Mouse (Mus musculus) thymus, adult 2 months (tissue): ENCODE measurements at regions not wholly inside any gene's neighbourhood (a gene's known extent, or its start where the extent isn't known, plus 50 kb on each side); places are given as distances from the start of the nearest gene placed in this dataset.

Experiments used
- DNase-seq: peaks from one replicate; pipeline ENCODE4 v3.0.0; 2021
- H3K27ac ChIP-seq: fragments of 200-500 bp; 2 replicates; pipeline ENCODE4 v1.5.1; 2012; ENCODE audit warnings: low read length, control low read depth; ENCODE audit not compliant: control insufficient read depth, insufficient read depth
- H3K27me3 ChIP-seq: fragments of 200-500 bp; 2 replicates; pipeline ENCODE4 v1.6.1; 2012; ENCODE audit warnings: mild to moderate bottlenecking, low read length, moderate library complexity, mixed read lengths; ENCODE audit not compliant: control insufficient read depth, insufficient read depth
- H3K36me3 ChIP-seq: fragments of 200-500 bp; 2 replicates; pipeline ENCODE4 v1.6.1; 2012; ENCODE audit warnings: mild to moderate bottlenecking, low read length, moderate library complexity; ENCODE audit not compliant: control insufficient read depth, insufficient read depth
- H3K4me1 ChIP-seq: fragments of 200-500 bp; replicated peaks from 2 replicates; pipeline ENCODE4 v1.6.1; 2012; ENCODE audit warnings: low read length; ENCODE audit not compliant: control insufficient read depth, insufficient read depth
- H3K4me3 ChIP-seq: fragments of 200-500 bp; 2 replicates; pipeline ENCODE4 v1.5.1; 2012; ENCODE audit warnings: mild to moderate bottlenecking, low read length, control low read depth, moderate library complexity; ENCODE audit not compliant: control insufficient read depth, insufficient read depth
- CTCF ChIP-seq: fragments of 200-500 bp; IDR thresholded peaks from 2 replicates; pipeline ENCODE4 v1.5.1; 2012; ENCODE audit warnings: mild to moderate bottlenecking, control low read depth, low read length, moderate library complexity, borderline replicate concordance; ENCODE audit not compliant: control insufficient read depth, poor library complexity, insufficient read depth; ENCODE audit errors: extremely low read depth
- POLR2A ChIP-seq: fragments of 200-500 bp; IDR thresholded peaks from 2 replicates; pipeline ENCODE4 v1.6.1; 2012; ENCODE audit warnings: mild to moderate bottlenecking, low read length, control low read depth, moderate library complexity; ENCODE audit not compliant: control insufficient read depth, poor library complexity, insufficient read depth; ENCODE audit errors: extremely low read depth
- WGBS: fragments of 180-500 bp; shearing (Covaris S2); methylation state at CpG from one replicate; pipeline ENCODE4 v1.1.7; 2018; 5-methylcytosine and 5-hydroxymethylcytosine counted together

DNA sequence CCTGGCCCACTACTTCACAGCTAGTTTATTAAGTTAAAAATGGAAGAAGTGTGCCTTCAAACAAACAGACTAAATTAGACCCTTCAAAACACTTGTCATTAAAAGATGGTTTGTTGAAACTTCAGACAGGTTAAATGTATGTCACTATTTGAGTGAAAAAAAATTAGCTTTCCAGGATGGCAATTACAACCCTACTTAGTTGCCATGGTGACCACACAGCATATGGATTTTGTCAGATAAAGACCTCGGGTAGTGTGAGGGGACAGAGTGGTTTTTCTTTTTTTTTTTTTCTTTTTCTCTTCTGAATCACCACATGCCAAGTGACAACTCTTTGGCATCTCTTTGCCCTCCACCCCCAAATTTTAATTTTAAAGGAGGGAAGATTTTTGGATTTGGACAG is 341.5 kb upstream of the Sash1 start:
- WGBS, result 53% methylated on average over 1 of the region's 1 CpGs
- no peak for DNase-seq
- H3K36me3 ChIP-seq, result no peaks in the 10 kb centered on the region
- H3K4me3 ChIP-seq, result no peak overlapping the region
- no peak for TF ChIP-seq POLR2A
- TF ChIP-seq CTCF, result no peak
- H3K27me3 ChIP-seq, result no peaks in the 10 kb centered on the region
- H3K27ac ChIP-seq, result no peak overlapping the region
- no peaks in the 10 kb centered on the region for H3K4me1 ChIP-seq

DNA sequence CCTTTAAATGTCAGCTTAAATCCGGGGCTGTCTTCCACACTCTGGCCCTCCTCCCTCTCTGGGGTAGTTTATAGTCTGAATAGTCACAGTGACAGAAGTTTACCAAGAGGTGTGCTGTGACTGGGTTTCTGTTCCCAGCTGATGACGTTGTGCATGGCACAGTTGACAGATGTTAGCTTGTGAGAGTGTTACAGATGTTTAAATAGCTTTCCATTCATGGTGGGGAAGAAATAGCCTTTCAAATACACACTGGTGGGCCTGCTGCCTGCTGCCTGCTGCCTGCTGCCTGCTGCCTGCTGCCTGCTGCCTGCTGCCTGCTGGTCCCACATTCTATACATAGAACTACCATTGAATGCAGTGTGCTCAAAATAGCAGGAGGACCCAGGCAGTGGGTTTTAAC is 324.8 kb upstream of the Sash1 start:
- 58% methylated on average over 2 of the region's 2 CpGs for WGBS
- no peak for TF ChIP-seq CTCF
- TF ChIP-seq POLR2A, result no peak
- Histone ChIP-seq H3K4me3 (no peak overlapping the region), H3K27me3 (no peaks in the 10 kb centered on the region), H3K36me3 (no peaks in the 10 kb centered on the region), H3K4me1 (no peaks in the 10 kb centered on the region), H3K27ac (no peak overlapping the region)
- no peak for DNase-seq

DNA sequence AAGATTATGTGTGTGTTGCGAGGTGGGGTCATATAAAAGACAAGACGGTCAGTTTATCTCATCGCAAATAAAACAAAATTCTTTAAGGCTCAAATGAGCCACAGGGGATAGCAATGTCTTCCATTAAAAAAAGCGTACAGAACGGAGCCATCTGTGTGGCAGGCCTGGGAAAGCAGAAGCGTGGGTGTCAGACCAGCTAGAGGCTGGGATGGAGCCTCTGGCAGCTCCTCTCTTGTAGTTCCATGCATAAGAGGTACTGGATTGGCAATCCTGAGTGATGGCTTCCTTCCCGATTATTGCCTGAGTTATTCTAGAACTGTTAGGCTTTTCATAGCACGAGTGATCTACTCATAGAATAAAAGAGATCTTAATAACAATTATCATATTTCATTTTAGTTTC is 318.2 kb upstream of the Sash1 start:
- Histone ChIP-seq H3K36me3 (no peaks in the 10 kb centered on the region), H3K27me3 (no peaks in the 10 kb centered on the region), H3K4me1 (no peaks in the 10 kb centered on the region), H3K4me3 (no peak overlapping the region), H3K27ac (no peak overlapping the region)
- 92% methylated on average over 8 of the region's 8 CpGs for WGBS
- no peak for DNase-seq
- no peak for TF ChIP-seq POLR2A
- no peak for TF ChIP-seq CTCF

DNA sequence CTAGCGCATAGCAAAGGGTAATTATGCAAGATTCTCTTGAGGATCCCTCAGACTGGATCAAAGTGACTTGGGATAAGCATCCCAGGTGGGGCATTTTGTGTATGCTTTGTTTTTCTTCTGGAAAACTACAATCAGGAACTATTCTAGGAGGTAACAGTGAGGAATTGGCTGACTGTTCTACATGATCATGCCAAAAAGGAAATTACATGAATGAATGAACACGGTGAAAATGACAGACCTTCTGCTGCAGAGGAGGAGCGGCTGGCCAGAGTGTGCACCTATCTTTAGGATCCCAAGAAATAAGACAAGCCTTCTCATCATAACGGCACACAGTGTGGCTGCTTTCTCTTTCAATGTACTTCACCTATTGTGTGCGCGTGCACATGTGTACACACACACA is 317.5 kb upstream of the Sash1 start:
- no peak for DNase-seq
- Histone ChIP-seq H3K4me1 (no peaks in the 10 kb centered on the region), H3K4me3 (no peak overlapping the region), H3K36me3 (no peaks in the 10 kb centered on the region), H3K27ac (no peak overlapping the region), H3K27me3 (no peaks in the 10 kb centered on the region)
- 72% methylated on average over 6 of the region's 6 CpGs for WGBS
- TF ChIP-seq CTCF (no peak), POLR2A (no peak)

DNA sequence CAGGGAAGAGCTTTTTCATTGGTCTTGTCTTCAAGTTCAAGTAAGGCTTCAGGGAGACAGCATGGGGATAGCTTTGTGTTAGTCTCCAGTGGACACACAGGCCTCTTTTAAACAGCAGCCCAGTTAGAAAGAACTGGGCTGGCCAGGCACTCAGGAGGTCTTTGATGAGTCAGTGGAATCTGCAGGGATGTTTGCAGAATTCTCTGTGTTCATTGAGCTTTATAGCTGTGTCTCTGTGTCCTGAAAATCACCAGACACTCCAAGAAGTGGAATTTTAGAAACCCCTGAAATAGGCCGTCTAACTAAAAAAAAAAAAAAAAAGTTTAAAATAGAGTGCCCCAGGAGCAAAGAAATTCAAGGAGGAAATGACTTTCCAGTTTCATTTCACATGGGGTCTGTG is 317.1 kb upstream of the Sash1 start:
- DNase-seq, result no peak
- TF ChIP-seq CTCF (no peak), POLR2A (no peak)
- Histone ChIP-seq H3K27me3 (no peaks in the 10 kb centered on the region), H3K4me3 (no peak overlapping the region), H3K4me1 (no peaks in the 10 kb centered on the region), H3K27ac (no peak overlapping the region), H3K36me3 (no peaks in the 10 kb centered on the region)
- 26% methylated on average over 1 of the region's 1 CpGs for WGBS

DNA sequence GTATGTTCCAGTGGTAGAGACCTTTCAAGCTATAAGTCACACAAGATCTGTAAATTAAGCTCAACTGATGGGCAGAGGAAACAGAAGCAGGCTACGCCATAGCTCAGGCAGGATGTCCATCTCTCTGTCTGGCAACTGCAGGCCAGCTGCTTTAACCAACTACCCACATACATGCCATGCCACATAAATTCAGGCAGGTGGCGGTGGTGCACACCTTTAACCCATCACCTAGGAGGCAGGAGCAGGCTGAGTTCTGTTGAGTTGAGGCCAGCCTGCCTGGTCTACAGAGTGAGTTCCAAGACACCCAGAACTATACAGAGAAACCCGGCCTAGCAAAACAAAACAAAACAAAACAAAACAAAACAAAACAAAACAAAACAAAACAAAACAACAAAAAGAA is 289.1 kb upstream of the Sash1 start:
- H3K36me3 ChIP-seq, result no peaks in the 10 kb centered on the region

DNA sequence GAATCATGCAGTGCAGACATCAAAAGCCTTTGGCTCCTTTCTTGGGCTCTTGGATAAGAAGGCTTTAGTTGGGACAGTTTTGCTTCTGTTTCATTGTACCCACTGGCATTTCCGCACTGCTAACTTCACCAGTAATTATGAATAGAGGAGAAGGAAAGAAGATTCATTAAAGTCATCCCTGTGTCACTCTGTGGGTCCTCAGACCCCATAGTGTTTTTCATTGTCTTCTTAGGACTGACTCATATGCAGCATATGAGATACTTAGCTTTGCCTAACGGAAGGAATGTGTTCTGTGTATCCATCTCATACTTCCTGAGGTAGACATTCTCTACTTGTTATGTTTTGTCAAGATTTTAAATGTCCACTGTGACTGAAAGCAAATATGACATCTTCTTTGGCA is 287.6 kb upstream of the Sash1 start:
- no peak for DNase-seq
- H3K27me3 ChIP-seq, result no peaks in the 10 kb centered on the region
- H3K36me3 ChIP-seq, result no peaks in the 10 kb centered on the region
- TF ChIP-seq POLR2A (no peak), CTCF (no peak)
- WGBS, result 89% methylated on average over 2 of the region's 2 CpGs
- no peaks in the 10 kb centered on the region for H3K4me1 ChIP-seq
- H3K27ac ChIP-seq, result no peak overlapping the region
- no peak overlapping the region for H3K4me3 ChIP-seq

More for the DNA sequence above, 289.1 kb upstream of the Sash1 start:
- no peaks in the 10 kb centered on the region for H3K27me3 ChIP-seq
- 68% methylated on average over 3 of the region's 3 CpGs for WGBS
- H3K4me1 ChIP-seq, result no peaks in the 10 kb centered on the region
- no peak overlapping the region for H3K4me3 ChIP-seq
- DNase-seq, result no peak
- H3K27ac ChIP-seq, result no peak overlapping the region
- TF ChIP-seq CTCF (no peak), POLR2A (no peak)
